Mouse (Mus musculus) CH12.LX (cell line): ENCODE data around the gene Irgc1. TPM values are rescaled to one million over a fixed set of nuclear protein-coding genes. Genes with fewer than 3 reads are reported as not detected.

Experiments
- DNase-seq: peaks from one replicate; pipeline ENCODE4 v3.0.0-alpha.2; 2013; ENCODE audit errors: extremely low read depth
- H3K27ac ChIP-seq: 2 replicates; pipeline ENCODE4 v1.5.1; 2012; ENCODE audit warnings: low read depth, mild to moderate bottlenecking, control low read depth, moderate library complexity; ENCODE audit not compliant: insufficient read depth
- H3K27me3 ChIP-seq: replicated peaks from 2 replicates; pipeline ENCODE3; 2012; ENCODE audit warnings: inconsistent platforms
- H3K36me3 ChIP-seq, 2 experiments: replicated peaks in 1 of 2; 2 replicates each; pipeline versions ENCODE3 to v1.6.1; 2012; ENCODE audit warnings: inconsistent platforms in 1 of 2, low read length in 1 of 2, mild to moderate bottlenecking in 1 of 2, mixed read lengths in 1 of 2, moderate library complexity in 1 of 2; ENCODE audit not compliant: control insufficient read depth in 1 of 2, insufficient read depth in 1 of 2
- H3K4me1 ChIP-seq, 2 experiments: 2 replicates each; pipeline ENCODE4 v1.6.1; 2012; ENCODE audit warnings: inconsistent platforms in 1 of 2, moderate library complexity in 1 of 2; ENCODE audit not compliant: insufficient read depth in 2 of 2, control insufficient read depth in 1 of 2
- H3K4me2 ChIP-seq: 2 replicates; pipeline ENCODE4 v1.6.1; 2012; ENCODE audit warnings: low read depth, mild to moderate bottlenecking, control low read depth; ENCODE audit not compliant: poor library complexity, insufficient read depth, severe bottlenecking
- H3K4me3 ChIP-seq, 3 experiments: fragments of 150-350 bp in 1 of 3; sonication (generic) in 1 of 3; replicated peaks in 1 of 3; 2 replicates each; pipeline versions ENCODE3 to v1.5.1; 2011 to 2012; ENCODE audit warnings: low read depth in 2 of 3, low read length in 2 of 3, mild to moderate bottlenecking in 2 of 3, moderate library complexity in 2 of 3, control low read depth in 1 of 3, improper control_type of control experiment in 1 of 3, inconsistent platforms in 1 of 3, mixed read lengths in 1 of 3; ENCODE audit not compliant: poor library complexity in 1 of 3
- H3K79me2 ChIP-seq: replicated peaks from 2 replicates; pipeline ENCODE4 v1.6.1; 2012; ENCODE audit warnings: mild to moderate bottlenecking, moderate library complexity; ENCODE audit not compliant: control insufficient read depth, poor library complexity, insufficient read depth, severe bottlenecking; ENCODE audit errors: extremely low read depth
- H3K9ac ChIP-seq: 2 replicates; pipeline ENCODE4 v1.6.1; 2012; ENCODE audit warnings: low read depth, mild to moderate bottlenecking, control low read depth, moderate library complexity; ENCODE audit not compliant: insufficient read depth
- H3K9me3 ChIP-seq: replicated peaks from 2 replicates; pipeline ENCODE3; 2012; ENCODE audit warnings: low read length, inconsistent platforms, mixed read lengths
- CTCF ChIP-seq, 2 experiments: IDR thresholded peaks in 1 of 2; conservative IDR thresholded peaks in 1 of 2; 2 replicates each; pipeline ENCODE4 v1.5.1; 2011 to 2012; ENCODE audit warnings: low read depth in 2 of 2, low read length in 2 of 2, improper control_type of control experiment in 1 of 2, inconsistent platforms in 1 of 2, mild to moderate bottlenecking in 1 of 2, moderate library complexity in 1 of 2
- ETS1 ChIP-seq: conservative IDR thresholded peaks from 2 replicates; pipeline ENCODE4 v1.6.1; 2012; ENCODE audit warnings: low read depth, mild to moderate bottlenecking, inconsistent platforms, low read length, improper control_type of control experiment, moderate library complexity
- GABPA ChIP-seq: IDR thresholded peaks from 2 replicates; pipeline ENCODE4 v1.6.1; 2012; ENCODE audit warnings: low read depth, low read length, improper control_type of control experiment, inconsistent platforms; ENCODE audit not compliant: insufficient replicate concordance
- JUN ChIP-seq: IDR thresholded peaks from 2 replicates; pipeline ENCODE4 v1.6.1; 2011; ENCODE audit warnings: low read depth, mild to moderate bottlenecking, low read length, improper control_type of control experiment, moderate library complexity; ENCODE audit not compliant: insufficient read depth
- KAT2A ChIP-seq: IDR thresholded peaks from 2 replicates; pipeline ENCODE4 v1.6.1; 2012; ENCODE audit warnings: low read length, improper control_type of control experiment, inconsistent platforms; ENCODE audit not compliant: insufficient replicate concordance
- MAFK ChIP-seq: IDR thresholded peaks from 2 replicates; pipeline ENCODE4 v1.6.1; 2011; ENCODE audit warnings: low read length, improper control_type of control experiment; ENCODE audit not compliant: insufficient replicate concordance
- MEF2A ChIP-seq: IDR thresholded peaks from 2 replicates; pipeline ENCODE4 v1.6.1; 2014; ENCODE audit warnings: low read depth, mild to moderate bottlenecking, inconsistent platforms, low read length, improper control_type of control experiment, borderline replicate concordance
- MXI1 ChIP-seq: IDR thresholded peaks from 2 replicates; pipeline ENCODE4 v1.6.1; 2011; ENCODE audit warnings: mild to moderate bottlenecking, low read depth, low read length, improper control_type of control experiment
- NELFE ChIP-seq: IDR thresholded peaks from 2 replicates; pipeline ENCODE4 v1.6.1; 2011; ENCODE audit warnings: low read depth, low read length, improper control_type of control experiment
- POLR2A ChIP-seq: IDR thresholded peaks from 2 replicates; pipeline ENCODE4 v1.6.1; 2011; ENCODE audit warnings: low read depth, mild to moderate bottlenecking, improper control_type of control experiment, low read length
- RAD21 ChIP-seq: IDR thresholded peaks from 2 replicates; pipeline ENCODE4 v1.6.1; 2011; ENCODE audit warnings: low read depth, mild to moderate bottlenecking, low read length, improper control_type of control experiment, moderate library complexity
- SIN3A ChIP-seq: IDR thresholded peaks from 2 replicates; pipeline ENCODE4 v1.6.1; 2012; ENCODE audit warnings: low read length, improper control_type of control experiment, inconsistent platforms
- SMC3 ChIP-seq: IDR thresholded peaks from 2 replicates; pipeline ENCODE4 v1.6.1; 2011; ENCODE audit warnings: low read depth, low read length, improper control_type of control experiment
- TBP ChIP-seq: conservative IDR thresholded peaks from 2 replicates; pipeline ENCODE4 v1.6.1; 2011; ENCODE audit warnings: low read depth, low read length, improper control_type of control experiment
- TCF12 ChIP-seq: IDR thresholded peaks from 2 replicates; pipeline ENCODE4 v1.6.1; 2014; ENCODE audit warnings: low read depth, mild to moderate bottlenecking, inconsistent platforms, low read length, improper control_type of control experiment
- USF1 ChIP-seq: IDR thresholded peaks from 2 replicates; pipeline ENCODE4 v1.6.1; 2014; ENCODE audit warnings: low read depth, mild to moderate bottlenecking, inconsistent platforms, low read length, improper control_type of control experiment
- USF2 ChIP-seq: conservative IDR thresholded peaks from 2 replicates; pipeline ENCODE4 v1.6.1; 2011; ENCODE audit warnings: low read depth, low read length, improper control_type of control experiment
- ZMIZ1 ChIP-seq: IDR thresholded peaks from 2 replicates; pipeline ENCODE4 v1.6.1; 2012; ENCODE audit warnings: low read depth, mild to moderate bottlenecking, inconsistent platforms, low read length, improper control_type of control experiment
- dilution Hi-C: fragments of 300-500 bp; cut with MboI; formaldehyde crosslinking; loops from 2 replicates; pipeline ENCODE4 v1.14.3; 2020; ENCODE audit warnings: low sequenced_read_pairs; ENCODE audit not compliant: extremely low pct_unique_long_range_greater_than_20kb, extremely low pct_ligation_motif_present
- in situ Hi-C: fragments of 300-500 bp; cut with MboI; formaldehyde crosslinking; loops from 3 replicates; pipeline ENCODE4 v1.14.3; 2019; ENCODE audit warnings: low sequenced_read_pairs, low pct_ligation_motif_present, low pct_unique_long_range_greater_than_20kb, mixed read lengths
- polyA plus RNA-seq: library from polyadenylated mRNA; unstranded; fragments of >175 nt; gene quantifications from 2 replicates; pipeline ENCODE4 v1.2.1, GENCODE M21; 2012; ENCODE audit warnings: low read depth; ENCODE audit not compliant: insufficient read length
- total RNA-seq, 2 experiments: library from RNA; depleted of rRNA; stranded (reverse); fragments of 300-350 nt in 1 of 2; fragments of >200 nt in 1 of 2; gene quantifications; 2 replicates each; pipeline ENCODE4 v1.2.3; 2012 to 2014

The Irgc1 gene
- total and polyA plus RNA-seq, 3 experiments: not detected

DNA sequence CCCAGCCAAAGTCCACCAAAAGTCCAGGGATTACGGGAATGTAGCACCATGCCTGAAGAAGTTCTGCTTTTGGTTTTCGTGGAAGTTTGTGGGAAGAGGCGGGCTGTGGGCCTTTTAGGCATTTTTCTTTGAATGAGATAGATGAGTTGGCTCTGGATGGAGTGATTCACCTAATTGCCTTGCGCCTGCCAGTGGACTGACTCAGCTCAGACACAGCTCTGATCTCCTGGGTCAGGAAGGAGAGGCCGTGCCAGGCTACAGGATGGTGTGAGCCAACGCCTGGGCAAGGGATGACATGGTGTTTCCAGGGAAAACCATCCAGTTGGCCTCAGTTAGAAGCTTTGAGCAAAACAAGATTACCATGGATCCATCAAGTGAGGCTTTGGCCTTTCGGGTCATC lies 18.3 kb upstream of the Irgc1 start:
- TF ChIP-seq MEF2A: no peak
- no peak for TF ChIP-seq USF1
- TF ChIP-seq TBP: no peak
- no peak for TF ChIP-seq MXI1
- TF ChIP-seq TCF12: no peak
- TF ChIP-seq NELFE: no peak
- TF ChIP-seq JUN: no peak
- no peak for TF ChIP-seq USF2
- TF ChIP-seq KAT2A: no peak
- TF ChIP-seq POLR2A: no peak
- TF ChIP-seq ETS1: no peak
- TF ChIP-seq GABPA: no peak
- no peak for DNase-seq

DNA sequence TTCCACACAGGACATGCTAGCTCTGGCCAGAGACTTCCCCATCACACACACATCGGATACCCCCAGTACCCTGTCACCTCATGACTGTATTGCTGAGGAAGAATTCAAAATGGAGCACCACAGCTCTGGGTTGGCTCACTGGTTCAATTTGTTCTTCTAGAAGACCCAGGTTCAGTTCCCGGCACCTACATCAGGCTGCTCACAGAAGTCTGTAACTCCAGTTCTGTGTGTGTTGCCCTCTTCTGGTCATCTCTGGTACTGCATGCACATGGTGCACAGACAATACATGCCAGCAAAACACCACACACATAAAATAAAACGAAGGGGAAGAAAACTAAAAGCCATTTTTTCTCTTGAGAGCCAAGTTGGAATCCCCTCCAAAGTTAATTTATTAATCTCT lies 17.0 kb upstream of the Irgc1 start:
- DNase-seq: no peak
- Histone ChIP-seq H3K9me3 (peaks cover 22% of the 10 kb centered on the region), H3K4me1 (no peaks in the 10 kb centered on the region), H3K4me3 (no peak overlapping the region), H3K79me2 (no peaks in the 10 kb centered on the region), H3K27me3 (peaks cover 32% of the 10 kb centered on the region), H3K4me2 (no peak overlapping the region), H3K27ac (no peak overlapping the region), H3K36me3 (no peaks in the 10 kb centered on the region), H3K9ac (no peak overlapping the region)
- in situ Hi-C loops: no loop called here
- dilution Hi-C loops: no loop called here
- TF ChIP-seq CTCF (conservative IDR thresholded peaks at IDR 0.05 in 1 of 2, IDR thresholded peaks at IDR 0.05 in 1 of 2; ENCODE audit: low read depth in 2 of 2, low read length in 2 of 2) (peak; percentile 57 to 64), ZMIZ1 (no peak), MAFK (no peak), RAD21 (peak; percentile 2; the same call in 1 of the 2 replicates), SIN3A (no peak), SMC3 (peak; percentile 23)
- TF ChIP-seq, all 38 proteins: peak for 3

More for the DNA sequence above, 18.3 kb upstream of the Irgc1 start:
- H3K9me3 ChIP-seq: peaks cover 22% of the 10 kb centered on the region
- dilution Hi-C loops: no loop called here
- H3K9ac ChIP-seq: no peak overlapping the region
- in situ Hi-C loops: loop anchor here (10.0 kb wide), 1 partner anchor 184 kb away; no protein-coding TSS in a partner anchor
- H3K27me3 ChIP-seq: peaks cover 22% of the 10 kb centered on the region
- no peaks in the 10 kb centered on the region for H3K79me2 ChIP-seq
- no peaks in the 10 kb centered on the region for H3K36me3 ChIP-seq
- no peak overlapping the region for H3K27ac ChIP-seq
- H3K4me3 ChIP-seq: no peak overlapping the region
- no peak overlapping the region for H3K4me2 ChIP-seq
- no peaks in the 10 kb centered on the region for H3K4me1 ChIP-seq
